Mouse (Mus musculus): ENCODE measurements around the gene Ndufb7.
"Not testable (repeated sequence)": the region's sequence is repeated elsewhere in the genome, so short reads cannot be mapped to it uniquely, and the experiment has no call there.

Ndufb7 gene

DNA sequence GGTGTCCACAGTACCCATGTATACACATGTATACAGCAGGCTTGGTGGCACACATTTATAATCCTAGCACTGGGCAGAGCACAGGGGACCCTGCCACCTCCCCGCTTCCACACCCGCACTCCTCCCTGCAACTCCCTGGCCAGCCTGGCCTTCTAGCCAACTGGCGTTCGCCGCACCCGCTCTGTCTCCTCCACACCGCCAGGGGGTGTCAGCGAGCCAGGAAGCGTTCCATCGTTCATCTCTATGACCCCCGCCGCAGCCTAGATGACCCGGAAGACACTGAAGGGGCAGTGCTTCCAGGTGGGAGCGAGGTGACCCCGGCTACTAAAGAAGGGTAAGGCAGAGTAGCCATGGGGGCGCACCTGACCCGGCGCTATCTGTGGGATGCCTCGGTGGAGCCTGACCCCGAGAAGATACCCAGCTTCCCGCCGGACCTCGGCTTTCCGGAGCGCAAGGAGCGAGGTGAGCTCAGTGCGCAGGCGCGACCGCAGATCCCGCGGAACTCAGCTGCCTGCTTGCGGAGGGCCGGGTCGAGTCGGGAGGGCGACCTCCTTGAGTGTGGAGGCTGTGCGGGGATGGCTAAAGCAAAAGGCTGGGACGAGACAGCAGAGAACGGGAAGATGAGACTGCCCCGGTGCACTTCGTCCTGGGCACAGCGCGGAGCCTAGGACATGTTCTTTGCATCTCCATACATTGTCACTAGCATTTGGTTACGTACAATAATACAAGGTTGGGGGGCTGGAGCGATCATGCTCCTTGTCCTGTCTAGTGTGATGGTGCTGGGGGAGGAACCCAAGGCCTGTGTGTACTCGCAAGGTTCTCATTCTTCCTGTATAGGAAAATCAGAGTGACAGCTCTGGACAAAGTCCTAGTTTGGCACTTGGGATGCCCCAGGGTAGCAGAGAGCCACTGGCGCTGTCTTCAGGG is at the start of gene Ndufb7:
Gene Ndufb7, plus strand, starts transcription at position 203 of the 927 bp plus-strand sequence.
- DNase-seq (ENCODE audit: low read depth): peak; percentile 94

DNA sequence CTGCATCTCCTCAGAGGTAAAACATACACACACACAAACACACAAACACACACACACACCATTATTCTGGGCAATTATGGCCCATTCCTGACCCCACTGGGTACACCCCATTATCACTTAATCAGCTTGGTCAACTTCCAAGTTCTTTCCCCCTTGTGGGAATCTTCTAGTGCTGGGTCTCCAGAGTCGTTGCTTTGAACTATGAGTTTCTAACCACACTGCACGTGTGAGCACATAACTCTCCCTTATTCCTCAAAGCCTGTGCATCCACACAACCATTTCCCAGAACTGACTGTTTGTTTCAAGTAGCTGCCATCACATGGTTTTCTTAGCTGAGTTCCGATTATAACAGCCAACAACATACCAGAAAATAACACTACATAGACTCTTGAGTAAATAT is 46.0 kb upstream of the Ndufb7 start:
- DNase-seq (ENCODE audit: low read depth): no peak

DNA sequence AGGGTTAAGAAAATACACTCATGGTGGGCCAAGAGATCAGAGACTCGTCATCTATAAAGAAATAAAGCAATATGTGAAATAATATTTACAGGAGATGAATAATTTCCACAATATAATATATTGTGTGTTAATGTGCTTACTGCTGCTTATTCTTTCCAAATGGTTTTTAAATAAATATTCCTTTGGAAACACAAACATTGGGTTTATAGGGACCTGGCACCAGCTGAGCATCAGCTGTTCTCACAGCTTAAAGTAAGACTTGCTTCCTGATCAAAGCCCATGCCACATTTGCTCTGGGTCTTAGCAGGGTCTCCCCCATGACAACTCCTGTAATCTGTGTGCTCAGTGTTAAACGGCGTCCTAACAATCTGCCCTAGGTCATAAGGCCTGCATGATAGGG is 45.6 kb upstream of the Ndufb7 start:
- DNase-seq (ENCODE audit: low read depth): not testable (repeated sequence)

DNA sequence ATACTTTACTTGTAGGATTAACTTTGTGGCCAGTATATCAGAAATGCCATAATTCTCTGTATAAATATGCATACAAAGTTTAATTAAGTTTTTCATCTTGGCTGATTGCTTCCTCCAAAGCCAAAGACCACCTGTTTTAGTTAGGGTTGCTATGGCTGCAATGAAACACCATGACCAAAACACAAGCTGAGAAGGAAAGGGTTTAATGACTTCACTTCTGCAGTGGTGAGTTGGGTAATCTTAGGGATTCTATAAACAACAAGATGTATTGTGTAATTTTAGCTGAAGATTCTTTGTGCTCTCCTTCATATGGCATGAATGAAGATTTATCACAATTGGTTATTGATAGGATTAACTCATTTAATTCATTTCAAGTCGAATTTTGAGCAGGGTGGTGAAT is 45.2 kb upstream of the Ndufb7 start:
- DNase-seq (ENCODE audit: low read depth): no peak

DNA sequence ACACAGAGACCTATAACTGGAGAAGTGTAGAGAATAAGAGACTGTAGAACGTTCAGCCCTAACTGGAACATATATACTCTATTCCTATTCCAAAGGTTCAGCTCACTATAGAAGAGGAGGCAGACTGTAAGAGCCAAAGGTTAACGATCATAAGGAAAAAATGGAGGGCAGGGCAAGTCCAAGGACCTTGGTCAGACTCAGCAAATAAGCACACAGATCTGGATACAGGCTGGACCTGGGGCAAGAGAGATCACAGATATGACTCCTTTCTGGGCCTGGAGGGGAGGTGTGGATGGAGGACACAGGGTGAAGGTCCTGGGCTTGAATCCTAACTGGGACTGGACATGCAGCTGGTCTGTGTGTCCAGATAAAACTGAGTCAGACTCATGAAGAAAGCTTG is 31.7 kb upstream of the Ndufb7 start:
- no peak for DNase-seq (ENCODE audit: low read depth)

DNA sequence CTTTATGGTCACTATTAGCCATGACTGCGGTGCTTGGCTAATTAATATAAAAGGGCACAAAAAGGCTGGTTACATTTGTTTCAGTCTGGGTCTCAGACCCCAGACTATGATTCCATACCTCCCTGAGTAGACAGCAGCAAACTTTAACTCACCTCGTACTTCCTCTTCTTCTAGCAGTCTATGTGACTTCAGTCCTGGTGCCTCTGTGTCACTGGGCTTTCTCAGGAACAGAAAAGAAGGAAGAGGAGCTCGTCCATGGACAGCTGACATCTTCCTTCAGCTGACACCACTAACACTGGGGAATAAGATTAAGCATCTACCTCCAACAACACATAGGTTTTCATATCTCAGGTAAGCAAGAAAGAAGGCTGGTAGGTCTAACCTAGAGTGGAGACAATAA is 30.7 kb upstream of the Ndufb7 start, which contains the start of gene Olfr370:
Gene Olfr370, plus strand, starts transcription at position 45 of the 400 bp plus-strand sequence.
- peak; percentile 7 for DNase-seq (ENCODE audit: low read depth)

DNA sequence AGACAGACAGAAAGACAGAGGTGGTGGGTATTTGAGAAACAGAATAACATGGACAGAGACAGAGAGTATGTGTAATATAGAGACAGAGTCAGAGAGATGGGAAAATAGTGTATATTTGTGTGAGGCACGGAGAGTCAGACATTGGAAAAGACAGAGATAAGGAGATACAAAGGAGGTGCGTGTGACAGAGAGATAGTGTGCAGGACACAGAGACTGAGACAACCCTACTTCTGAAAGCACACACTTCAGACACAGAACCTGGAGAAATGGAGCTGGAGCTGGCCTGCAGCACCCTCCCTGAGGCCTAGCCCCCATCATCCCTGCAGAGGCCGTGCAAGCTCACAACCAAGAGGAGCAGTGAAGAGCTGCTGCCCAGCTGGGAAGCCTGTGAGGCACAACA is 3.8 kb upstream of the Ndufb7 start:
- DNase-seq (ENCODE audit: low read depth): no peak

DNA sequence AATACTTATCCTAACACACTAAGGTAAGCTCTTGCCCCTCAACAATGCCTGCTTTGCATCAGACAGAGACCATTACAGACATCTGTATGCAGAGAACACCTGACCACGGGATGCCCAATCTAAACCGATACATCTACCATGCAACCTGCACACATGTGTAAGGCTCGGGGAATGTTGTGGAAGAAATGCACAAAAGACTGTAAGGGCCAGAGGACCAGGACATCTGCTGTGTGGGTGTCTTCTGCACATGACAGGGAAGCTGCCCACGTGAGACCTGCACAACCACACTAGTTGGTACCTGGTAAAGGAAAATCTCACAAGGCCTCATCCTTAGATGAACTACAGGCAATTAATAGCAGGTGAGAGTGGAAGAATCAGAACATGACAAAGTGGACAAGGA is 3.2 kb upstream of the Ndufb7 start:
- no peak for DNase-seq (ENCODE audit: low read depth)

DNA sequence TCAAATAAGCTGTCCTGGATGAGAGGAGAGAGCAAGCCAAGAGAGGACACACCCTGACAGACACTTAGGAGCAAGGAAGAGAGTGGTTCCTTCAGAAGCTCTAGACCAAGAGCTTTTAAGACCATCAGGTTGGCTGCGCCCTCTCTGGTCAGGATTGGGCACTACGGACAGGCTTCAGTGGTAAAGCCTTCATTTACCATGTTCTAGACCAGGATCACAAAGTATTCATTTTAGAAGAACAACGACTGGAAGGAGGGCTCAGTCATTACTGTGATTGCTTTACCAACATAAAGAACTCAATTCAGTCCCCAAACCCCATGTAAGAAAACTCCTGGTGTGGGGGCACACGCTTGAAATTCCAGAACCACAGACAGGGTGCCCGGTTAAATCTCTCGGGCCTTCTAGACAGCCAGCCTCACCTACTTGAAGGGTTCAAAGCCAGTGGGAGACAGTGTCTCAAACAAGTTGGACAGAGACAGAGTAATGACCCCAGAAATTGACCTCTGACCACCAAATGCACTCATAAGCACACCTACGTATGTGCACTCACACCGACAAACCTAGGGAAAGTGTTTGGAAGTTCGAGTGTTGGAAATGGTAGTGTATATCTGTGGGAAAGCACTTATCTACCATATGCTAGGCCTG is 618 bp upstream of the Ndufb7 start:
- peak; percentile 67 for DNase-seq (ENCODE audit: low read depth)

DNA sequence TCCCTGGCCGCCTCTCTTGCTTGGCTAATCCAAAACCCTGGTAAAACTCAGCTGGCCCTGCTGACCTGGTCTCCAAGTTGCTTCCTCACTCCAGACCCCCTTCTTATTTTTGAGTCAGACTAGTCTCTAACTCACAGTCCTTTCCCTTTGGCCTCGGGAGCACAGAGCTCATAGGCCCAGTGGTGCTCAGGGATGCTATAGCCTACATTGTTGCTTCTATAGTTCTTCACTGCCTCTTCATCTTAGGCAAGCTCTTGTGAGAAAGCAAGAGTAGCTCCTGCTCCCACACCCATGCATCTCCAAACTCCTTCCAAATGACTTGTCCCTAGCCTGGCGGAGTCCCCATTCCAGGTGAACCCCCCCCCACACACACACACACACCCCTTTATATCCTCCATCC is 1.2 kb downstream of the Ndufb7 start:
- peak; percentile 22 for DNase-seq (ENCODE audit: low read depth)

DNA sequence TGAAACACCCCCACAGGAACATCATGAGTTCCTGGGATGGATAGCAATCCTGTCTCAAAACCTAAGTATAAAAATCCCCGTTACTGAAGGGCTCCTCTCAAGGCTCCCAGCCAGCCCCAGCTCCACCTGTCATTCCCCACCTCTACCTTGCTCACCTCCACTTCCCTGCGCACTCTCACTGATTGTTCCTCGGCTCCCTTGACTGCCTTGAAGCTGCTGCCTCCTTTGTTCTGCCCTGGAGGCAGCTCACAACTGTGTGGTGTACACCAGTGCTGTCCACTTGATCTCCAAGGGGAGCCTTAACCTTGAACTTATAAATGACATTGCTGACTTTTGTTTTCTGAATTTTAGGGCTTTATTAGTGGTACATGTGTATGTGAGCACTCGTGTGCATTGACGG is 1.7 kb downstream of the Ndufb7 start:
- no peak for DNase-seq (ENCODE audit: low read depth)

DNA sequence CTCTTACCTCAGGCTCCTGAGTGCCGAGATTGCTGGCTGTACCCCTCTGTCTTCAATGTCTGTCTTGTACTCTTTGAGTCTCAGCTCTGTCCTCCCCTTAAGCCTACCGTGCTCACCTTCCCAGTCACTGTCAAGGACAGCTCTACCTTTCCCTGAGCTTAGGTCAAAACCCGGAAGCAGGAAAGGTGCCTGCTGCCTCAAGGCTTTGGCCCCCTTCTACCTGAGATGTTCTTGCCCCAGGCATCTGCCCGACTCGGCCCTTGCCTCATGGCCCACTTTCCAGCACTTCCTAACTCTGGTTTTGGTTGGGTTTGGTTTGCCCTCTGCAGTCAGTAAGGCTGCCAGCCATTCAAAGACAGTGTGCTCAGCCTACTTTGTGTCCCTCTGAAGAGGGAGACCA is 2.3 kb downstream of the Ndufb7 start:
- no peak for DNase-seq (ENCODE audit: low read depth)

DNA sequence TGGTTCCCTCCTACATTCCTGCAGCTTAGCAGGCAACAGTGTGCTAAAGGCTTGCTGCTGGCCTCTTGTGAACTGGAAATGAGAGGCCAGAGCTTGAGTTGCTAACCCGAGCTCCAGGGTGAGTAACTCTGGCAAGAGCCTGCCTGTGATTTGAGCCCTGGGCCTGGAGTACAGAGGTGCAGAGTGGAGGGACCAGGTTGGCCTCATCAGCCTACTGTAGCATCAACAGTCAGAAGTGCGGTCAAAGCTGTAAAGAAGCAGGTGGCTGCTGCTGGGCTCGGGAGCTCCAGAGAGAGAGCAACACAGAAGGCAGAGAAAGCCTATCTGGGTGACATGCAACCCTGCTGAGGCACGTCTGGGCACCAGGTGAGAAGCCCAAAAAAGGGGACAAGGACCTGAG is 2.7 kb downstream of the Ndufb7 start:
- no peak for DNase-seq (ENCODE audit: low read depth)

DNA sequence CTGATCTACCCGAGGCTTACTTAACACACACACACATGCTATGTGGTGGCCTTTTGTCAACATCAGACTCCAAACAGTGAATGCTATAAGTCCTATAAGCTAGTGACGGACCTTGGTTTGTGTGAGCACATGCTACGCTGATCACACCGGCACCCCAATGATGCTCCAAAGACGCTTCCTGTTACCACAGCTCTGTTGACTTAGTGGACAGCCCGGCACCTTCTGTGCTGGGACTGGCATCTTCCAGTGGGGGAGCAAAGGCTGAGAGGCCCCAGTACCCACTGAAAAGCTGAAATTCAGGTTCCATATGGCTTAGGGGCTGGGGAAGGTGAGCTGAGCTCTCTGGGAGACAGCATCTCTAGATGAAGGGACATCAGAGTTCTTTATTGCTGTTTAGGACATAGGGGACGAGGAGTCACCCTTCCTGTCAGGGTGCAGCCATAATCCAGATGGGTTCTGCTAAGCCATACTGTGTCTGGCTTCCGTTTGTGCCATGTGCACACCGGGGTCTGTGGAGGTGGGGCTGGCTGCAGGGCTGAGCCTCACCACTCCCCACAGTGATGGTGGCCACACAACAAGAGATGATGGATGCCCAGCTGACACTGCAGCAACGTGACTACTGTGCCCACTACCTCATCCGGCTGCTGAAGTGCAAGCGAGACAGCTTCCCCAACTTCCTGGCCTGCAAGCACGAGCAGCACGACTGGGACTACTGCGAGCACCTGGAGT is 4.0 kb downstream of the Ndufb7 start:
- DNase-seq (ENCODE audit: low read depth): no peak

DNA sequence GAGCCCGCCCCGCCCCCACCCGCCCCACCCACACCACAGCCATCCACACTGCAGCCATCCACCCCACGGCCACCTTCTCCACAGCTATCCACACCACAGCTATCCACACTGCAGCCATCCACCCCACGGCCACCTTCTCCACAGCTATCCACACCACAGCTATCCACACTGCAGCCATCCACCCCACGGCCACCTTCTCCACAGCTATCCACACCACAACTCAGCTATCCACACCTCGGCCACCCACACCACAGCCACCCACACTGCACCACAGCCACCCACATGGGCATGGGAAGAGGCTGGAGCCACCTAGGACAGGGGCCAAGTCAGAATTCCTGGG is 4.5 kb downstream of the Ndufb7 start:
- not testable (repeated sequence) for DNase-seq (ENCODE audit: low read depth)

DNA sequence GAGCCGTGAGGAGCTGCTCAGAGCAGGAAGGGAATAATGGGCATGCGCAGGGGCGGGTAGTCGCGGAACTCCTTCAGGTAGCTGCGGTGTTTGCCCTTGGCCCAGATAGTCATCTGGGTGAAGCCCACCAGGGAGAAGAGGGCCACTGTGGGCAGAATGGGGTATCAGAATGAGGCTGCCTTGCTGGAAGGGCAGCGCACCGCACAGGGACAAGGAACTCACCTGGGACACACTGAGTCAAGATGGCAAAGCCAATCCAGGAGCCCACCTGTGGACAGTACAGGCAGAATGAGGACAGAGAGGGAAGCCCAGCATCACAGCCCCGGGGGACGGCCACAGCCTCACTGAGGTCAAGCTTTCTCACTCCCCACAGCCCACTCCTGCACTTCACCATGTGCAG is 5.3 kb downstream of the Ndufb7 start:
- no peak for DNase-seq (ENCODE audit: low read depth)

DNA sequence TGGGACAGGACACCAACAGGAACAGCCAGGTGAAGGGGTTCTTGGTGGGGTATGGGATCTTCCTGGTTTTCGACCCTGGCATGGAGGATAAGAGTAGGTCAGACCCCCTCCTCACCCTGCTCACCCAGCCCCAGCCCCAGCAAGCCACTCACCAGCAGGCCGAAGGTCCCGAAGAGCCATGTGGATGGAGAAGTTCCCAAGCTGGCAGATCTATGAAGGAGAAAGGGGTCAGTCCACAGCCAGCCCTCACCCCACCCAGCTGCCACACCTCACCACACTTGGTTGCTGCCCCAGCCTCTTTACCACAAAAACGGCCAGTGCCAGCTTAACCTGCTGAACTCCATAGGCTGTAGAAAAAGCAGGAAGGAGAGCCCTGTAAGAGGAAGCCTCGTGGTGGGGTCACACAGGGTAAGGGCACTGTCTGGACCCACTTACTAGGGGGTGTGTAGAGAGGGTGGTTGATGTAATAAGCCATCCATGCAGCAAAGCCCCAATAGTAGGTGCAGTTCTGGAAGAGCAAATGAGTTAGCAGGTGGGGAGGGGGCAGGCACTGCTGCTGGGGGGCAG is 5.9 kb downstream of the Ndufb7 start:
- peak; percentile 79 for DNase-seq (ENCODE audit: low read depth)

DNA sequence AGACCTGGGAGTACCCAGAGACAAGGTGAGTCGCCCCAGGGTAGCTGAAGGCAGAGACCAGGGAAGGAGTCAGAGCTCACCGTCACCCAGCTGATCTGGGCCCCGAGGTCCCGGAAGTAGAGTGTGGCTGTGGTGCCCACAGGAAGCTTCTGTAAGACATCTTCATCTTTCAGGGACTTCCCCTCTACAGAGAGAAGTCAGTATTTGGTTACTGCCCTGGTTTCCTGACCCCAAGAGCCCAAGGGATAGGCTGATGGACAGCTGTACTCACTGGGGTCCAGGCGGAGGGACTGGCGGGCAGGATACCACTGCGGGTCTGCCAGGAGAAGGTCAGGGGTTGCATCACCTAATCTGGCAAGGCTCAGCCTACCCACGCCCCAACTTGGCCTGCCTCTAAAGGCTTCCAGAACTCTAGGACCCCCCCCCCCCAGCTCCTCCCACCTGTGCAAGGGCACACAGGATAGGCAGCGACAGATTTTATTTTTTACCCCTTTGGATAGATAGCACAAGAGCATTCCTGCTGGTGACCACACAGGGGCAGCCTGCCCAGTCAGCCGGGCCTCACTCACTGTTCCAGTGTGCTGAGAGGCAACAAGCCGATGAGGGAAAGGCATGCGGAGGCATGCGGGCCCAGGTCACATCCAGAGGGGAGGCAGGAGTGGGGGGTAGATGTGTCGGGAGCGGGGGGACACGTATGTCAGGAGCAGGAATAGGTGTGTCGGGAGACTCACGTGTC is 6.8 kb downstream of the Ndufb7 start:
- DNase-seq (ENCODE audit: low read depth): peak; percentile 94

DNA sequence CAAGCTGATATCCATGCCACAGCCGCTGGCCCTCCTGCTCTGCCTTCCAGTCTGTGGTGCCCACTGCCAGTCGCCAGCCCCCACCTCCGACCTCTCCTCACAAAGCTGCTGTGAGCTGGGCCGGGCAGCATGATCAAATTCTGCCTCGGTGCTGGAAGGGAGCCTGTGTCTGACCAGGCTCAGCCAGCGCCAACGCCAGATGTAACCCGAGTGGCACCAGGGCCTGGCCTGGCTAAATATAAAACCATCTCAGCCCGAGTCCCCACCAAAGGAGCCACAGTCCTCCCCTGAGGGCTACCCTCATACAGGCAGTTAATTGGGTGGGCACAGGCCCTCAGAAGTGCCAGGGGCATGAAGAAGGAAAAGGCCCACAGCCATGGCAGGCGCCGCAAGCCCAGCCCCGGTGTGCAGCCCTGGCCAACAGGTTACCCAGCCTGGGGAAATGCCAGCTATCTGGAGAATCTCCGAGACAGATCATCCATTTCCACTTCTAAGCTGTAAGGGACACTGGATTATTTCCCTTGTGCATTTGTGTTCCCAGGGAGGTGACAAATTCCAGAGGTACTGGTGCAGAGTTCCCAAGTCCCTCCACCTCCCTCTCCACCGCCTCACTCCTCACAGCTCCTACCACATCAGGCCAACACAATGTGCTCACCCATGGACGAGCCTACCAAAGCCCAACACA is 8.3 kb downstream of the Ndufb7 start:
- no peak for DNase-seq (ENCODE audit: low read depth)

DNA sequence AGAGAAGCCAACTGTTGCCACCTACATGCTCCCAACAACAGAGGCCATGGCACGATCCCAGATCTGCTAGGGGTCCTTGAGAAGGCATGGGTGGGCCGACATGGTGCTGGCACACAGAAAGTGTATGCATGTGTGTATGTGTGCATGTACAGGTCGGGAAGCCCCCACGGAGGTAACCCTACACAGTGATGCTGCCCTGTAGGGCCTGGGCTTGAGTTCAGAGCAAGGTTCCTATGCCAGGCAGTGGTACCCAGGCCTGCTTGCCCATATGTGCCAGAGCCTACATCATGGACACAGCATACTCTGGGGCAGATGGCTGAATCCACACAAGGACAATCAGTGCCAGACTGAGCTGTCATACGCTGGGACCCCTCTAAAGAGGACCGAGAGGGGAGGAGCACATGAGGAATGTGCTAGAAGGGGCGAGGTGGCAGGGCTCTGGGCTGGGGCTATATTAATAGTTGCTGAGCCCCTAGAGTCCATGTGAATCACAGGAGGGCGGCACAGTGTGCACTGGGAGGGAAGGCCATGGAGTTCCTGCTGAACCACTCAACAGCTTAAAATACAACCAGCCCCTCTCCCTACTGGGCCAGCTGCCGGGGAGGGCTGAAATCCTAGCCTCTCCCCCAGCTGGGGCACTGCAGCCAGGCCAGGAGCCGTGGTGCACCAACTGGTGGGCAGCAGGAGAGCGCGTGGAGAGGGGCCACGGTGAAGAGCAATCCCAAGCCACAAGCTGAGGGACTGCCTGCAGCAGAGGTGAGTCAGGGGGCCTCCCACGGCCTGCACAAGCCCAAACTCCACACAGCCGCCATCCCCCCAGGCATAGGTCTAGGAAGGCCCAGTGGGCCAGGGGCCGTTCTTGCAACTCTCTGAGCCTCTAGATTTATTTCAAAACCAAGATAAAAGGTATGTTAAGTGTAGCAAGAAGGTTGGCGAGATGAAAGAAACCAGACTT is 9.4 kb downstream of the Ndufb7 start:
- DNase-seq (ENCODE audit: low read depth): no peak

Measured in 416B (cell line).